Comparison of ENCODE assay signal across 10 mouse cellular contexts in the genomic region with DNA sequence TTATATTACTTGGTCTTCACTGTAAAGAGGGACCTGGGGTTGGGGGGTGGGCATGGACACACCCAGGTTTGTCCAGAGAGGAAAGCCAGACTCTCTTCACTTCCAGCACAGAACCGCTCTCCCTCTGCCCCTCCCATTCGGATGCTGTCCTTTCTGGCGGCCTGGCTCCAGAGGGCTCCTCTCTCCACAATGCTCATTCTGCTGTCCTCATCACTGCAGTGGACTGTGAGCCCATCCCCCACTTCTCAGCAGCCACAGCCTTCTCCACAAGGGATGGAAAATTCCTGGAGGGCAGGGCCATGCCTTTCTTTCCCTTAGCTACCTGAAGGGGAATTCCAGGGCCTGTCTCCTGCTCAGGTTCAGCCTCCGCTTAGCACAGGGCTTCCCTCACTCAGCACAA. TPM values are rescaled to one million over a fixed set of nuclear protein-coding genes. Genes with fewer than 3 reads are reported as not detected.
DNase-seq lines count a peak whose midpoint lies in the region; ATAC-seq and TF ChIP-seq lines count a peak whose summit lies in the region.
"Had no signal": no experiment of that assay in that cellular context is flagged by ENCODE, and none has a peak within 500 bp of the region (broad histone marks: within the 10 kb centered on the region; RNA-seq: fewer than 3 reads in every experiment).

No protein-coding gene starts in this region.

- ATAC-seq in forebrain, postnatal 0 days, result no peak

- no peak overlapping the region for H3K4me3 ChIP-seq in brown adipose tissue, adult 24 weeks (ENCODE audit: insufficient read depth, low read depth, low read length)
- H3K4me3 ChIP-seq in forebrain, postnatal 0 days (ENCODE audit: low read depth, low read length), result no peak overlapping the region
- H3K4me3 ChIP-seq: embryonic facial prominence, embryonic 12.5 days had no signal

- peak; percentile 65 for DNase-seq in layer of hippocampus, adult 11-12 months (ENCODE audit: low spot score)
- DNase-seq in layer of hippocampus, adult 9-10 months (ENCODE audit: low spot score), result no peak
- peak; percentile 59 for DNase-seq in heart, postnatal 4 days
- peak; percentile 55 for DNase-seq in lung, postnatal 10 days
- DNase-seq in forebrain, postnatal 0 days, result no peak
- no peak for DNase-seq in adipocyte (ENCODE audit: low spot score)
- no peak for DNase-seq in right cerebral cortex, adult 2 months (ENCODE audit: low spot score in 2 of 2)

- H3K27ac ChIP-seq in brown adipose tissue, adult 24 weeks (replicated peaks; ENCODE audit: low read depth, low read length), result peak overlapping the region; percentile 78
- H3K27ac ChIP-seq in forebrain, postnatal 0 days (ENCODE audit: low read depth, low read length), result no peak overlapping the region
- H3K27ac ChIP-seq: embryonic facial prominence, embryonic 12.5 days had no signal

- no peaks in the 10 kb centered on the region for H3K9me3 ChIP-seq in forebrain, postnatal 0 days (ENCODE audit: low read length)
- H3K9me3 ChIP-seq: embryonic facial prominence, embryonic 12.5 days had no signal

- H3K4me2 ChIP-seq in forebrain, postnatal 0 days (ENCODE audit: low read depth), result no peak overlapping the region
- H3K4me2 ChIP-seq: embryonic facial prominence, embryonic 12.5 days had no signal

- peaks cover 35% of the 10 kb centered on the region for H3K4me1 ChIP-seq in brown adipose tissue, adult 24 weeks (ENCODE audit: control insufficient read depth, insufficient read depth, insufficient read length, low read length)
- no peaks in the 10 kb centered on the region for H3K4me1 ChIP-seq in forebrain, postnatal 0 days (ENCODE audit: insufficient read depth)

- H3K36me3 ChIP-seq in forebrain, postnatal 0 days (ENCODE audit: insufficient read depth), result no peaks in the 10 kb centered on the region
- H3K36me3 ChIP-seq: embryonic facial prominence, embryonic 12.5 days had no signal

- no peak for TF ChIP-seq CTCF in forebrain, postnatal 0 days (IDR thresholded peaks at IDR 0.05; ENCODE audit: low read depth)

- no peaks in the 10 kb centered on the region for H3K27me3 ChIP-seq in forebrain, postnatal 0 days (ENCODE audit: insufficient read depth, low read length)
- H3K27me3 ChIP-seq: embryonic facial prominence, embryonic 12.5 days had no signal

- WGBS in forebrain, postnatal 0 days, result 39% methylated on average over 4 of the region's 4 CpGs

- H3K9ac ChIP-seq in forebrain, postnatal 0 days, result no peak overlapping the region
- H3K9ac ChIP-seq: embryonic facial prominence, embryonic 12.5 days had no signal

RNA-seq across cellular contexts. Expression of a gene that starts 41.9 kb away (rescaled TPM):
- 4.5 TPM in 2 replicates for polyA plus RNA-seq in brown adipose tissue, adult 24 weeks (2012; ENCODE audit: insufficient read depth, insufficient read length, missing spikeins)
- total RNA-seq in heart, postnatal 4 days (2021), result 1 to 10 TPM; 3.4 to 4.7 TPM
- 0.86 and 1.5 TPM in 2 replicates for total RNA-seq in forebrain, postnatal 0 days (2014; rRNA removed)
- polyA plus RNA-seq in forebrain, postnatal 0 days (2015; fragmentation: Nextera tagmentation; extraction: Ambion mirVana), result 1.8 and 2.1 TPM in 2 replicates
- total RNA-seq: MEL had no signal

RNA-seq across cellular contexts. Expression of a gene that starts 42.3 kb away (rescaled TPM):
- 8.4 and 9.7 TPM in 2 replicates for polyA plus RNA-seq in brown adipose tissue, adult 24 weeks (2012; ENCODE audit: insufficient read depth, insufficient read length, missing spikeins)
- 1 to 10 TPM; 4.0 to 4.2 TPM for total RNA-seq in heart, postnatal 4 days (2021)
- 10.8 and 10.9 TPM in 2 replicates for total RNA-seq in forebrain, postnatal 0 days (2014; rRNA removed)
- 5.9 and 6.7 TPM in 2 replicates for polyA plus RNA-seq in forebrain, postnatal 0 days (2015; fragmentation: Nextera tagmentation; extraction: Ambion mirVana)
- total RNA-seq: MEL had no signal

Comparison
In these comparisons a context has a peak if more than half of its experiments do, and no peak if none do; other contexts are left out.
1. DNase-seq: peak in layer of hippocampus, adult 11-12 months (single experiment), heart, postnatal 4 days (single experiment) and lung, postnatal 10 days (single experiment); none in layer of hippocampus, adult 9-10 months (single experiment), forebrain, postnatal 0 days (single experiment), adipocyte (single experiment) and right cerebral cortex, adult 2 months (0 of 2).